Mouse (Mus musculus): ENCODE data around the gene Lrrc74a.

GRCm38 (mm10) chr12:86701491-86701890 lies 32.7 kb upstream of the Lrrc74a start:
- TF ChIP-seq CTCF (IDR thresholded peaks at IDR 0.05; ENCODE audit: low read depth, low read length) (no peak), POLR2A (IDR thresholded peaks at IDR 0.05; ENCODE audit: insufficient read depth, low read length) (no peak)
